Mouse (Mus musculus): ENCODE results near the gene Fam98a. TPM values are rescaled to one million over a fixed set of nuclear protein-coding genes. Genes with fewer than 3 reads are reported as not detected.

Fam98a gene
- 22.7 and 29.1 TPM in 2 replicates for total RNA-seq (2012; rRNA removed)

- no peaks in the 10 kb centered on the region for H3K9me3 ChIP-seq (ENCODE audit: control insufficient read depth, insufficient read depth, low read depth, low read length)
- H3K4me3 ChIP-seq (ENCODE audit: insufficient read depth in 1 of 2, low read depth in 1 of 2, low read length in 2 of 2, poor library complexity in 1 of 2, severe bottlenecking in 1 of 2), result peak within 1 kb of the TSS; percentile 90 to 97
- peak; percentile 98 for DNase-seq (ENCODE audit: low read depth, low spot score)
- H3K27ac ChIP-seq (ENCODE audit: insufficient read depth, low read depth, low read length, poor library complexity, severe bottlenecking), result no peak within 1 kb of the TSS
- peaks cover 4% of the 10 kb centered on the region; the same call in 1 of the 2 replicates for H3K36me3 ChIP-seq (ENCODE audit: control insufficient read depth, insufficient read depth, low read length, poor library complexity, severe bottlenecking)
- TF ChIP-seq HCFC1 (IDR thresholded peaks at IDR 0.05; ENCODE audit: borderline replicate concordance, insufficient read depth, low read length) (peak; percentile 83), ZC3H11A (IDR thresholded peaks at IDR 0.05; ENCODE audit: borderline replicate concordance, low read depth, low read length) (no peak), ZNF384 (IDR thresholded peaks at IDR 0.05; ENCODE audit: low read depth, low read length) (peak; percentile 74; the same call in 1 of the 2 replicates), MAFK (IDR thresholded peaks at IDR 0.05; ENCODE audit: insufficient read depth, low read depth, low read length) (no peak)
- in situ Hi-C loops (cut with MboI; ENCODE audit: low sequenced_read_pairs in 2 of 2, unreplicated experiment in 2 of 2), result no loop called here
- peaks cover 0 to 2% of the 10 kb centered on the region in 2 experiments; a peak in 1 of 4 replicates for H3K4me1 ChIP-seq (ENCODE audit: control insufficient read depth in 2 of 2, insufficient read depth in 2 of 2, low read length in 2 of 2, poor library complexity in 1 of 2)
- H3K9ac ChIP-seq (ENCODE audit: insufficient read depth, low read depth, low read length, poor library complexity, severe bottlenecking), result peak within 1 kb of the TSS; percentile 96
Observed at GRCm38 (mm10) chr17:75551512-75552400, at the start of gene Fam98a. TSS of gene Fam98a (minus strand) at chr17:75551946.

- Histone ChIP-seq H3K9ac (ENCODE audit: insufficient read depth, low read depth, low read length, poor library complexity, severe bottlenecking) (no peak overlapping the region), H3K4me3 (ENCODE audit: insufficient read depth in 1 of 2, low read depth in 1 of 2, low read length in 2 of 2, poor library complexity in 1 of 2, severe bottlenecking in 1 of 2) (no peak overlapping the region), H3K9me3 (ENCODE audit: control insufficient read depth, insufficient read depth, low read depth, low read length) (no peaks in the 10 kb centered on the region), H3K27ac (ENCODE audit: insufficient read depth, low read depth, low read length, poor library complexity, severe bottlenecking) (no peak overlapping the region), H3K36me3 (ENCODE audit: control insufficient read depth, insufficient read depth, low read length, poor library complexity, severe bottlenecking) (no peaks in the 10 kb centered on the region), H3K4me1 (ENCODE audit: control insufficient read depth in 2 of 2, insufficient read depth in 2 of 2, low read length in 2 of 2, poor library complexity in 1 of 2) (peaks cover 2 to 3% of the 10 kb centered on the region in 2 experiments; a peak in 2 of 4 replicates)
- TF ChIP-seq ZNF384 (IDR thresholded peaks at IDR 0.05; ENCODE audit: low read depth, low read length) (no peak), CHD2 (IDR thresholded peaks at IDR 0.05; ENCODE audit: low read depth, low read length) (no peak), ZC3H11A (IDR thresholded peaks at IDR 0.05; ENCODE audit: borderline replicate concordance, low read depth, low read length) (no peak), MAFK (IDR thresholded peaks at IDR 0.05; ENCODE audit: insufficient read depth, low read depth, low read length) (no peak), HCFC1 (IDR thresholded peaks at IDR 0.05; ENCODE audit: borderline replicate concordance, insufficient read depth, low read length) (no peak)
- in situ Hi-C loops (cut with MboI; ENCODE audit: low sequenced_read_pairs in 2 of 2, unreplicated experiment in 2 of 2), result no loop called here
- no peak for DNase-seq (ENCODE audit: low read depth, low spot score)
Observed at GRCm38 (mm10) chr17:75598652-75599051, 46.9 kb upstream of the Fam98a start.

GRCm38 (mm10) chr17:75582738-75583137 is 31.0 kb upstream of the Fam98a start:
- H3K27ac ChIP-seq (ENCODE audit: insufficient read depth, low read depth, low read length, poor library complexity, severe bottlenecking), result no peak overlapping the region
- H3K9ac ChIP-seq (ENCODE audit: insufficient read depth, low read depth, low read length, poor library complexity, severe bottlenecking), result no peak overlapping the region
- no peaks in the 10 kb centered on the region for H3K36me3 ChIP-seq (ENCODE audit: control insufficient read depth, insufficient read depth, low read length, poor library complexity, severe bottlenecking)
- in situ Hi-C loops (cut with MboI; ENCODE audit: low sequenced_read_pairs in 2 of 2, unreplicated experiment in 2 of 2), result no loop called here
- H3K4me1 ChIP-seq (ENCODE audit: control insufficient read depth in 2 of 2, insufficient read depth in 2 of 2, low read length in 2 of 2, poor library complexity in 1 of 2), result no peaks in the 10 kb centered on the region
- no peak overlapping the region for H3K4me3 ChIP-seq (ENCODE audit: insufficient read depth in 1 of 2, low read depth in 1 of 2, low read length in 2 of 2, poor library complexity in 1 of 2, severe bottlenecking in 1 of 2)
- no peaks in the 10 kb centered on the region for H3K9me3 ChIP-seq (ENCODE audit: control insufficient read depth, insufficient read depth, low read depth, low read length)
- no peak for DNase-seq (ENCODE audit: low read depth, low spot score)
- TF ChIP-seq HCFC1 (IDR thresholded peaks at IDR 0.05; ENCODE audit: borderline replicate concordance, insufficient read depth, low read length), result no peak
- TF ChIP-seq MAFK (IDR thresholded peaks at IDR 0.05; ENCODE audit: insufficient read depth, low read depth, low read length), result no peak
- TF ChIP-seq ZC3H11A (IDR thresholded peaks at IDR 0.05; ENCODE audit: borderline replicate concordance, low read depth, low read length), result no peak
- TF ChIP-seq ZNF384 (IDR thresholded peaks at IDR 0.05; ENCODE audit: low read depth, low read length), result no peak
- no peak for TF ChIP-seq CHD2 (IDR thresholded peaks at IDR 0.05; ENCODE audit: low read depth, low read length)

GRCm38 (mm10) chr17:75575608-75576007 is 23.9 kb upstream of the Fam98a start:
- Histone ChIP-seq H3K4me3 (ENCODE audit: insufficient read depth in 1 of 2, low read depth in 1 of 2, low read length in 2 of 2, poor library complexity in 1 of 2, severe bottlenecking in 1 of 2) (no peak overlapping the region), H3K36me3 (ENCODE audit: control insufficient read depth, insufficient read depth, low read length, poor library complexity, severe bottlenecking) (no peaks in the 10 kb centered on the region), H3K27ac (ENCODE audit: insufficient read depth, low read depth, low read length, poor library complexity, severe bottlenecking) (no peak overlapping the region), H3K4me1 (ENCODE audit: control insufficient read depth in 2 of 2, insufficient read depth in 2 of 2, low read length in 2 of 2, poor library complexity in 1 of 2) (no peaks in the 10 kb centered on the region), H3K9me3 (ENCODE audit: control insufficient read depth, insufficient read depth, low read depth, low read length) (no peaks in the 10 kb centered on the region), H3K9ac (ENCODE audit: insufficient read depth, low read depth, low read length, poor library complexity, severe bottlenecking) (no peak overlapping the region)
- in situ Hi-C loops (cut with MboI; ENCODE audit: low sequenced_read_pairs in 2 of 2, unreplicated experiment in 2 of 2), result no loop called here
- no peak for TF ChIP-seq ZC3H11A (IDR thresholded peaks at IDR 0.05; ENCODE audit: borderline replicate concordance, low read depth, low read length)
- no peak for TF ChIP-seq CHD2 (IDR thresholded peaks at IDR 0.05; ENCODE audit: low read depth, low read length)
- TF ChIP-seq ZNF384 (IDR thresholded peaks at IDR 0.05; ENCODE audit: low read depth, low read length), result no peak
- TF ChIP-seq MAFK (IDR thresholded peaks at IDR 0.05; ENCODE audit: insufficient read depth, low read depth, low read length), result no peak
- no peak for TF ChIP-seq HCFC1 (IDR thresholded peaks at IDR 0.05; ENCODE audit: borderline replicate concordance, insufficient read depth, low read length)
- DNase-seq (ENCODE audit: low read depth, low spot score), result no peak

Measured in ES-E14 (cell line).